Mouse (Mus musculus): ENCODE results near the gene Dusp11. TPM values are rescaled to one million over a fixed set of nuclear protein-coding genes. Genes with fewer than 3 reads are reported as not detected.
"Not testable (repeated sequence)": the region's sequence is repeated elsewhere in the genome, so short reads cannot be mapped to it uniquely, and the experiment has no call there.

Dusp11 gene
- polyA plus RNA-seq, 1 experiment from 2014 or later: 20.8 TPM

DNA sequence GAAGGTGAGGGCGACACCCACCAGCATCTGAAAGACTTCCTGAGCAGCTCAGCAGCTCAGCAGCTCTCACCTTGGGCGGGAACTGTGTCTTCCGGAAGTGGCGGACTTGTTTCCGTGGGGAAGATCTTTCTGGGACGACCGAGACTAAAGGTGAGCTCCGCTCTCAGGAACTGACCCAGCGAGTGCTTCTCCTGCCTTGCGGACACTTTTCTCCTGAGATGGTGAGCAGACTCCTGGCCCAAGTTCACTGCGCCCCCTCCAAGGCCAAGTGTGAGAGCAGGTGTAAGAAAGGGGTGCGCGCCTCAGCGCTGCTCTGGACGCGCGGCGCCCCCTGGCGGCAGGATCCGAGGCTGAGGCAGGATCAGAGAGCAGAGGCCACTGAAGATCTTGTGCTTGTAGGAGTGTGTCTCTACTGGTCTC, 56.8 kb downstream of the Dusp11 start, which contains the start of gene Nat8f4:
Nat8f4 (minus strand) TSS at position 243 of the 420 bp plus-strand sequence.
- 12% methylated on average over 20 of the region's 20 CpGs for WGBS (ENCODE audit: insufficient replicate concordance)
- peak; percentile 65 for DNase-seq
- TF ChIP-seq CTCF (IDR thresholded peaks at IDR 0.05; ENCODE audit: low read depth): peak; percentile 87

DNA sequence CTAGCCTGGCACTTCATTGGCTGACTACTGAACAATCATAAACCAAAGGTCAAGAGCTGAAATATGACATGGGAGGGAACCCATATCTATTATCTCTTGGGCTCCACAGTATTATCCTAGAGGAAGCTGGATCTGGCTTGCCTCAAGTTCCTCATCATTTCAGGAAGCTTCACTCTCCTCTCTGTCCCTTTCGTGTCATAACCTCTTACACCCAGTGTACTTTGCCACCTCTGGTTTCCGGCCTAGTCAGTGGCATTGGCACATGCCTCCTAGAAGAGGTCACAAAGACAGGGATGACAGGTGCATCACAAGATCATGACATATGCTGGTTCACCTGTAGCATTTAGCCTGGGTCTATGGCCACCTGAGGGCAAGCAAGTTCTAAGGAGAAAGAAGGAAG, 59.2 kb downstream of the Dusp11 start:
- no peaks in the 10 kb centered on the region for H3K27me3 ChIP-seq (ENCODE audit: insufficient read depth, low read length)
- H3K4me1 ChIP-seq (ENCODE audit: insufficient read depth): peaks cover 11% of the 10 kb centered on the region
- H3K36me3 ChIP-seq (replicated peaks; ENCODE audit: insufficient read depth, low read length): no peaks in the 10 kb centered on the region
- WGBS (ENCODE audit: insufficient replicate concordance): 73% methylated on average over 2 of the region's 2 CpGs
- no peak overlapping the region for H3K4me2 ChIP-seq (ENCODE audit: low read depth, low read length)
- no peak for ATAC-seq
- no peak overlapping the region for H3K27ac ChIP-seq (ENCODE audit: low read depth)
- H3K9me3 ChIP-seq (ENCODE audit: low read length): no peaks in the 10 kb centered on the region
- no peak overlapping the region for H3K4me3 ChIP-seq (ENCODE audit: low read depth, low read length)
- no peak for TF ChIP-seq CTCF (IDR thresholded peaks at IDR 0.05; ENCODE audit: low read depth)
- TF ChIP-seq EP300 (IDR thresholded peaks at IDR 0.05; ENCODE audit: low read depth): no peak
- peak; percentile 6 for DNase-seq
- H3K9ac ChIP-seq (replicated peaks): no peak overlapping the region

More for the DNA sequence above, 56.8 kb downstream of the Dusp11 start, which contains the start of gene Nat8f4:
- Histone ChIP-seq H3K4me3 (ENCODE audit: low read depth, low read length) (peak within 1 kb of the TSS; percentile 38), H3K4me2 (ENCODE audit: low read depth, low read length) (peak within 1 kb of the TSS; percentile 40), H3K9ac (replicated peaks) (peak within 1 kb of the TSS; percentile 36; the same call in 1 of the 2 replicates), H3K4me1 (ENCODE audit: insufficient read depth) (peaks cover 20% of the 10 kb centered on the region)
- H3K27ac ChIP-seq (ENCODE audit: low read depth); H3K27me3 ChIP-seq (ENCODE audit: insufficient read depth, low read length); H3K36me3 ChIP-seq (replicated peaks; ENCODE audit: insufficient read depth, low read length); H3K9me3 ChIP-seq (ENCODE audit: low read length): not testable (repeated sequence)
- ATAC-seq: peak; percentile 75

DNA sequence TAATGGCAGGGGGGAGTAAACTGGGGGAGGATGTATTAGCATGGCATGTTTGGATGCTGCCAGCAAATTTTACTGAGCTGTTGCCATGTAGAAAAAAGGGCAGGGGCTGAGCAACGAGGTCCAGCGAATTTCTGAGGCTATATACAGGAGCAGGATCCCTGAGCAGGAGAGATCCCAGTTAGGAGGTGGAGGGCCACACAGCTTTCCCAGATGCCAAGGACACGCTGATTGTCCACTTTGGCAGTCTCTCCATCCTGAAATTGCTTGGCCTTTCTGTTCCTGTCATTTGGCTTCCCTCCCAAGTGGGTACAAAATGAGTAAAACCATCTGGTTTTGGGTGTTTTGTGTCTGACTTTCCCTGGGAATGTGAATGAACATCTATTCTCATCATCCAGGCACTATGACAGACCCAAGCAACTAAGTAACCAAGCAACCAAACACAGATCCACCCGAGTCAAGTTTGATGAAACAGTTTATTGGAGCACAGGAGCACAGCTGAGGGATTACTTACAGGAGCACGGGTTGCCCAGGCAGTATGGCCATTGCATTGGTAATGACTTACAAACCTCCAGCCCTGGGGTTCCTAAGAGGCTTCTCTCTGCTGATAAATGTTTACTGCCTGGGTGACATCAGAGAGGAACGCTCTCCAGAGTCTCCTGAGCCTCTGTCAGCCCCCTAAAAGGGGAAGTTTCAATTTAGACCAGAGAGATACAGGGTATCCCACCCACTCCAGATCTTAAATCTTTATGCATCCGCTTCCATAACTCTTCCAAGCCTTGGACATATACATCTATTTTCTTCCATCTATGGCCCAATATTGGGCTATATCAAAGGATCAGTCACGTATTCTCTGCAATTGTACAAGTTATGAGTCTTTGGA, 62.6 kb downstream of the Dusp11 start:
- H3K27me3 ChIP-seq (ENCODE audit: insufficient read depth, low read length); H3K9ac ChIP-seq (replicated peaks); H3K9me3 ChIP-seq (ENCODE audit: low read length); ATAC-seq; H3K4me2 ChIP-seq (ENCODE audit: low read depth, low read length); H3K4me3 ChIP-seq (ENCODE audit: low read depth, low read length); H3K27ac ChIP-seq (ENCODE audit: low read depth); H3K4me1 ChIP-seq (ENCODE audit: insufficient read depth); H3K36me3 ChIP-seq (replicated peaks; ENCODE audit: insufficient read depth, low read length): not testable (repeated sequence)
- WGBS (ENCODE audit: insufficient replicate concordance): 64% methylated on average over 7 of the region's 8 CpGs
- peak; percentile 4 for DNase-seq

DNA sequence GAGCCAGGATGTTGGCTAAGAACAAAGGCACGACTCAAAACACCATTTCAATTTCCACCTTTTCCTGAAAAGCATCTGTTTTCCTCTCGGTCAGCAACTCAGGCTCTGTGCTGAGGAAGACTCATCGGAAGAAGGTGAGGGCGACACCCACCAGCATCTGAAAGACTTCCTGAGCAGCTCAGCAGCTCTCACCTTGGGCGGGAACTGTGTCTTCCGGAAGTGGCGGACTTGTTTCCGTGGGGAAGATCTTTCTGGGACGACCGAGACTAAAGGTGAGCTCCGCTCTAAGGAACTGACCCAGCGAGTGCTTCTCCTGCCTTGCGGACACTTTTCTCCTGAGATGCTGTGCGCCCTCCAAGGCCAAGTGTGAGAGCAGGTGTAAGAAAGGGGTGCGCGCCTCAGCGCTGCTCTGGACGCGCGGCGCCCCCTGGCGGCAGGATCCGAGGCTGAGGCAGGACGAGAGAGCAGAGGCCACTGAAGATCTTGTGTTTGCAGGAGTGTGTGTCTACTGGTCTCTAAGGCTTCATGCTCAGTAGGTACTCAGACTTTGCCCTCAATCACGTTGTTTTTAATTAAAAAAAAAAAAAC, 66.3 kb downstream of the Dusp11 start:
- 75% methylated on average over 25 of the region's 25 CpGs for WGBS (ENCODE audit: insufficient replicate concordance)
- H3K4me1 ChIP-seq (ENCODE audit: insufficient read depth); H3K9me3 ChIP-seq (ENCODE audit: low read length); H3K27ac ChIP-seq (ENCODE audit: low read depth); H3K27me3 ChIP-seq (ENCODE audit: insufficient read depth, low read length); H3K4me3 ChIP-seq (ENCODE audit: low read depth, low read length); H3K9ac ChIP-seq (replicated peaks); H3K4me2 ChIP-seq (ENCODE audit: low read depth, low read length); H3K36me3 ChIP-seq (replicated peaks; ENCODE audit: insufficient read depth, low read length): not testable (repeated sequence)
- peak; percentile 73 for TF ChIP-seq CTCF (IDR thresholded peaks at IDR 0.05; ENCODE audit: low read depth)
- DNase-seq (peak; percentile 23), ATAC-seq (0 out of 2 replicates have a peak, but pooled peaks have one; percentile 25)

Other genes with a start within 250 kb of the Dusp11 start
- gene Nat8f7, start 248.5 kb downstream of the Dusp11 start, polyA plus RNA-seq (2015; fragmentation: Nextera tagmentation; extraction: Ambion mirVana): not detected in 2 replicates
- gene Nat8f3, start 195.9 kb downstream of the Dusp11 start, polyA plus RNA-seq (2015; fragmentation: Nextera tagmentation; extraction: Ambion mirVana): not detected in 2 replicates
- not detected in 2 replicates for gene Nat8f6, start 140.7 kb downstream of the Dusp11 start, polyA plus RNA-seq (2015; fragmentation: Nextera tagmentation; extraction: Ambion mirVana)
- gene Nat8f5, start 140.7 kb downstream of the Dusp11 start, polyA plus RNA-seq (2015; fragmentation: Nextera tagmentation; extraction: Ambion mirVana): not detected in 2 replicates
- gene Nat8, start 129.6 kb downstream of the Dusp11 start, polyA plus RNA-seq (2015; fragmentation: Nextera tagmentation; extraction: Ambion mirVana): not detected in 2 replicates
- 1.3 and 1.7 TPM in 2 replicates for gene Nat8f2, start 92.5 kb downstream of the Dusp11 start, polyA plus RNA-seq (2015; fragmentation: Nextera tagmentation; extraction: Ambion mirVana)
- gene Nat8f4, start 56.8 kb downstream of the Dusp11 start, polyA plus RNA-seq (2015; fragmentation: Nextera tagmentation; extraction: Ambion mirVana): 2.0 and 2.5 TPM in 2 replicates
- gene Tprkb, start 49.8 kb downstream of the Dusp11 start, polyA plus RNA-seq (2015; fragmentation: Nextera tagmentation; extraction: Ambion mirVana): 25.0 and 26.7 TPM in 2 replicates
- gene Nat8f1, start 46.0 kb downstream of the Dusp11 start, polyA plus RNA-seq (2015; fragmentation: Nextera tagmentation; extraction: Ambion mirVana): 37.4 and 38.1 TPM in 2 replicates
- not detected in 2 replicates for gene Figla, start 54.5 kb upstream of the Dusp11 start, polyA plus RNA-seq (2015; fragmentation: Nextera tagmentation; extraction: Ambion mirVana)
- gene Add2, start 67.0 kb upstream of the Dusp11 start, polyA plus RNA-seq (2015; fragmentation: Nextera tagmentation; extraction: Ambion mirVana): 22.0 and 28.1 TPM in 2 replicates
- gene Tgfa, start 233.6 kb upstream of the Dusp11 start, polyA plus RNA-seq (2015; fragmentation: Nextera tagmentation; extraction: Ambion mirVana): 3.0 TPM in 2 replicates

All from liver, postnatal 0 days (tissue).